Mouse (Mus musculus): ENCODE data around the gene Ppara.

Gene Ppara

DNA sequence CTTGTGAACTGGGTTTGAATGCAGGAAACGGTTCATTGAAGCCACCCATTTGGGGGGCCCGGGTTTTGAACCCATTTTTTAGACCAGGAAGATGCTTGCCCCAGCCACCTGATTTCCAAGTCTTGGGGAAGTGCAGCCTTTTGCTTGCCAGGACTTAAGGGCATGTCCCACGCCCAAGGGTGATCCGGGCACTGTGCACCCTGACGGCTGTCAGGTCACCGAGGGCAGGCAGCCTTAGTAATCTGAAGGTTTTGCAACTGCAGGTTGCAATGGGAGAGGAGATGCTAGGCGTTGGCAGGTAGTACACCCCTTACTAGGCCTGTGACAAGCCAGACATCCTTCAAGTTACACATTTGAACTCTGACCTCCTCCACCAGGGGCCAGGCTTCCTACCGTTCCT is 97.8 kb downstream of the Ppara start:
- DNase-seq (ENCODE audit: extremely low read depth, insufficient read length, low spot score), result no peak

GRCm38 (mm10) chr15:85835335-85835734 is 100.6 kb downstream of the Ppara start:
- DNase-seq (ENCODE audit: extremely low read depth, insufficient read length, low spot score), result no peak

DNA sequence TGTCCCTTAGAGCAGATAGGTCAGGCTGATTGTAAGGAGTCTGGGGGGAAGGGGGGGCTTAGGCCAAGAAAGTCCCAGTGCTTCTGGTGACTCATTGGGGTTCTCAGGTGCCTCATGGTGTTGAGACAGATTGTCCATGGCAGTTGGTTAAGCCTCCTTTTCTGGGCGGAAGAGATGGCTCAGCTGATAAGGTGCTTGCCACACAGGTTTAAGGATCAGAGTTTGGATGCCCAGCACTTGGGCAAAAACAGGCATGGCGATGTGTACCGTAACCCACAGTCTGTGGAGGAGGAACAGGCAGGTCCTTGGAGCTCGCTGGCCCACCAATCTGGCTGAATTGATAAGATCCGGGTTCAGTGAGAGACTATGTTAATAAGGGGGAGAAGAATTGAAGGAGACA is 102.1 kb downstream of the Ppara start:
- DNase-seq (ENCODE audit: extremely low read depth, insufficient read length, low spot score), result no peak

GRCm38 (mm10) chr15:85840983-85841382 is 106.2 kb downstream of the Ppara start:
- DNase-seq (ENCODE audit: extremely low read depth, insufficient read length, low spot score), result no peak

DNA sequence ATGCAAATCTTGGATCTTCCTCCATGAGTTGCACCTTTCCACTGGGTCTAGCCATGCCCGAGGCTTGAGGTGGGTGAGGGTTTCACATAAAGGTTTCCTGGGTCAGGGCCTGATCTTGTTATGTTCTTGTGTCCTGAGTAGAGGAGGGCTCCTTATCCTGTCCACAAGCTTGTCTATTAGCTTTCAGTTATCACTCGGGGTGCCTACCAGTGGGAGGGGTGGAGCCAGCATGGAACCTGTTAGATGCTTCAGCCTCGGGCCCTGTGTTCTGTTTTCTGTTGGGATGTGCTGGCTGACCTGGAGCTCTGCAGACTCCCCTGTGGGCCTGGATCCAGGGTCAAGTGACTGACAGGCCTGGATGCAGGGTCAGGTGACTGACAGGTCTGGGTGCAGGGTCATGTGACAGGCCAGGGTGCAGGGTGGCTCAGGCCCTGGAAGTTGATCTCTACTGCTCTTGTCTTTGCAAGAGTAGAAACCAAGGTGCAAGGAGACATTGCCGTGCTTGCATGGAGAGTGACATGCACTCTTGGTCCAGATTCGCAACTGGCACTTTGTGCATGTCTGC is 107.1 kb downstream of the Ppara start:
- no peak for DNase-seq (ENCODE audit: extremely low read depth, insufficient read length, low spot score)

- DNase-seq (ENCODE audit: extremely low read depth, insufficient read length, low spot score), result no peak
Observed at GRCm38 (mm10) chr15:85845071-85845470, 110.3 kb downstream of the Ppara start.

- no peak for DNase-seq (ENCODE audit: extremely low read depth, insufficient read length, low spot score)
Observed at GRCm38 (mm10) chr15:85851656-85852392, 117.0 kb downstream of the Ppara start.
